Mouse (Mus musculus) C2C12 (cell line): ENCODE results near the gene Dnajb7.

ENCODE experiments used
- CTCF ChIP-seq: IDR thresholded peaks from one replicate; pipeline ENCODE4 v1.5.1; 2011; ENCODE audit not compliant: control insufficient read depth, insufficient read depth, insufficient read length
- MAX ChIP-seq: IDR thresholded peaks from one replicate; pipeline ENCODE4 v1.6.1; 2011; ENCODE audit warnings: mild to moderate bottlenecking, control low read depth
- MYOD1 ChIP-seq: IDR thresholded peaks from one replicate; pipeline ENCODE4 v1.6.1; 2011; ENCODE audit warnings: low read depth; ENCODE audit not compliant: control insufficient read depth, insufficient read length
- MYOG ChIP-seq: IDR thresholded peaks from one replicate; pipeline ENCODE4 v1.6.1; 2011; ENCODE audit not compliant: control insufficient read depth, insufficient read length; ENCODE audit errors: extremely low read depth

DNA sequence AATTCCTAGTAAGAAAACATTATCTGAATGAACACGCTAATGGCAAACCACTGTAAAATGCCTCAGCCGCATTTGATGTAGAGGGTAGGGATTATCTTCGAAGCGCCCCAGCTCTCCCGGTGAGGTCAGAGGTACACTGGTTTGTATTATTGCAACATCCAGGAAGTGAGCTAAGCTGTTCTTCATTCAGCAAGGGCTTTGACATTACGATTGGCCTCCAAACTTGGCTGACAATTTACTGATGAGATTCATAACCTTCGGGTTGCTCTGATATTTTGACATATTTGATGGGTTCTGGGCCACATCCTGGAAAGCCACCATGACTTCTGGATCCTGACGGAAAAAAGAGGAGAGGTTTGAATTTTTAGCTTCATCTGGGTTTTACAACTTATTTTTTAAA lies 42.9 kb downstream of the Dnajb7 start:
- TF ChIP-seq CTCF (no peak), MAX (no peak), MYOD1 (no peak), MYOG (no peak)
